ENCODE assay signal across 8 mouse cellular contexts in the genomic region with DNA sequence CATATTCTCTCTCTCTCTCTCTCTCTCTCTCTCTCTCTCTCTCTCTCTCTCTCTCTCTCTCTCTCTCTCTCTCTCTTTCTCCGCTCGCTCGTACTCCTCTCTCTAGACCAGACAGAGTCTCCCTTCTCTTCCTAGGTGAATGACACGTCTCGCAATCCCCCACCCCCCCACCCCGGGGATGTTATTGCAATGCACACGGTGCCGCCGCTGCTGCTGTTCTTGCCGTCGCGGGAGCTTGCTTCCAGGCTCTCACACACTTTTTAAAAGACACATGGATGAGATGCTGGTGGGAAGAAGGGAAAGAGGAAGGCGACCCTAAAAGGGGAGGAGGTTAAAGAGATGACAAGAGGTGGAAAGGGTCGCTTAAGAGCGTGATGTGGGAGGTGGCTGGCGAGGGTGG. TPM values are rescaled to one million over a fixed set of nuclear protein-coding genes. Genes with fewer than 3 reads are reported as not detected.
DNase-seq lines count a peak whose midpoint lies in the region; ATAC-seq lines count a peak whose summit lies in the region.

No protein-coding gene starts in this region.

- 0% methylated on average over 16 of the region's 16 CpGs for WGBS in kidney, embryonic 15.5 days
- WGBS in embryonic facial prominence, embryonic 12.5 days, result under 1% methylated on average over 15 of the region's 16 CpGs
- WGBS in hindbrain, embryonic 15.5 days, result under 1% methylated on average over 15 of the region's 16 CpGs
- WGBS in midbrain, embryonic 15.5 days, result 0% methylated on average over 16 of the region's 16 CpGs

- peak overlapping the region; percentile 99 for H3K4me2 ChIP-seq in kidney, embryonic 15.5 days
- H3K4me2 ChIP-seq in embryonic facial prominence, embryonic 12.5 days (replicated peaks), result peak overlapping the region; percentile 85
- peak overlapping the region; percentile 65 for H3K4me2 ChIP-seq in hindbrain, embryonic 15.5 days
- peak overlapping the region; percentile 62 for H3K4me2 ChIP-seq in midbrain, embryonic 15.5 days

- peaks cover 17% of the 10 kb centered on the region for H3K4me1 ChIP-seq in kidney, embryonic 15.5 days
- no peaks in the 10 kb centered on the region for H3K4me1 ChIP-seq in embryonic facial prominence, embryonic 12.5 days
- H3K4me1 ChIP-seq in hindbrain, embryonic 15.5 days (replicated peaks), result peaks cover 3% of the 10 kb centered on the region; the same call in 1 of the 2 replicates
- peaks cover 7% of the 10 kb centered on the region for H3K4me1 ChIP-seq in midbrain, embryonic 15.5 days

- no peak overlapping the region for H3K9ac ChIP-seq in kidney, embryonic 15.5 days
- H3K9ac ChIP-seq in embryonic facial prominence, embryonic 12.5 days, result peak overlapping the region; percentile 63
- peak overlapping the region; percentile 88 for H3K9ac ChIP-seq in hindbrain, embryonic 15.5 days
- H3K9ac ChIP-seq in midbrain, embryonic 15.5 days, result peak overlapping the region; percentile 84

- no peak for DNase-seq in kidney, adult 11 months
- DNase-seq in ovary, postnatal 36 days (ENCODE audit: low spot score), result no peak
- DNase-seq in urinary bladder, postnatal 25 days (ENCODE audit: low spot score), result no peak

- H3K27me3 ChIP-seq in kidney, embryonic 15.5 days, result peaks cover 51% of the 10 kb centered on the region
- 0 out of 2 replicates have a peak, but pooled peaks cover 10% of the 10 kb centered on the region for H3K27me3 ChIP-seq in embryonic facial prominence, embryonic 12.5 days
- no peaks in the 10 kb centered on the region for H3K27me3 ChIP-seq in hindbrain, embryonic 15.5 days
- no peaks in the 10 kb centered on the region for H3K27me3 ChIP-seq in midbrain, embryonic 15.5 days (replicated peaks)

- H3K36me3 ChIP-seq in kidney, embryonic 15.5 days, result no peaks in the 10 kb centered on the region
- H3K36me3 ChIP-seq in embryonic facial prominence, embryonic 12.5 days, result no peaks in the 10 kb centered on the region
- H3K36me3 ChIP-seq in hindbrain, embryonic 15.5 days, result no peaks in the 10 kb centered on the region
- no peaks in the 10 kb centered on the region for H3K36me3 ChIP-seq in midbrain, embryonic 15.5 days (replicated peaks)

- peak overlapping the region; percentile 74 for H3K4me3 ChIP-seq in kidney, embryonic 15.5 days (replicated peaks)
- H3K4me3 ChIP-seq in embryonic facial prominence, embryonic 12.5 days, result peak overlapping the region; percentile 75
- peak overlapping the region; percentile 92 for H3K4me3 ChIP-seq in hindbrain, embryonic 15.5 days
- peak overlapping the region; percentile 86 for H3K4me3 ChIP-seq in midbrain, embryonic 15.5 days

- no peak overlapping the region for H3K27ac ChIP-seq in kidney, embryonic 15.5 days
- H3K27ac ChIP-seq in embryonic facial prominence, embryonic 12.5 days, result no peak overlapping the region
- H3K27ac ChIP-seq in hindbrain, embryonic 15.5 days (replicated peaks), result peak overlapping the region; percentile 90
- H3K27ac ChIP-seq in midbrain, embryonic 15.5 days, result peak overlapping the region; percentile 97

- no peak for ATAC-seq in kidney, embryonic 15.5 days (replicated peaks; ENCODE audit: low FRiP score)
- no peak for ATAC-seq in embryonic facial prominence, embryonic 12.5 days (ENCODE audit: insufficient number of reproducible peaks, insufficient read depth, low FRiP score, low TSS enrichment)
- ATAC-seq in hindbrain, embryonic 15.5 days (ENCODE audit: low FRiP score, low read depth), result no peak
- 0 out of 2 replicates have a peak, but pooled peaks have one; percentile 19 for ATAC-seq in midbrain, embryonic 15.5 days (replicated peaks)
- no peak for ATAC-seq in activated CD4-positive, CD25-positive, alpha-beta regulatory T cell, adult 4 months

- no peaks in the 10 kb centered on the region for H3K9me3 ChIP-seq in kidney, embryonic 15.5 days (replicated peaks)
- H3K9me3 ChIP-seq in embryonic facial prominence, embryonic 12.5 days, result no peaks in the 10 kb centered on the region
- no peaks in the 10 kb centered on the region for H3K9me3 ChIP-seq in hindbrain, embryonic 15.5 days
- no peaks in the 10 kb centered on the region for H3K9me3 ChIP-seq in midbrain, embryonic 15.5 days

RNA-seq across cellular contexts. Expression of a gene that starts 1.3 kb away (rescaled TPM):
- polyA plus RNA-seq in kidney, embryonic 15.5 days (2015; fragmentation: Nextera tagmentation; extraction: Ambion mirVana), result 0.26 and 0.27 TPM in 2 replicates
- polyA plus RNA-seq in embryonic facial prominence, embryonic 12.5 days (2016; fragmentation: Nextera tagmentation; extraction: Ambion mirVana), result 3.5 and 7.2 TPM in 2 replicates
- 57.6 and 63.8 TPM in 2 replicates for polyA plus RNA-seq in hindbrain, embryonic 15.5 days (2015; fragmentation: Nextera tagmentation; extraction: Ambion mirVana)
- polyA plus RNA-seq in midbrain, embryonic 15.5 days (2015; fragmentation: Nextera tagmentation; extraction: Ambion mirVana), result 60.6 and 70.7 TPM in 2 replicates
- polyA plus RNA-seq in activated CD4-positive, CD25-positive, alpha-beta regulatory T cell, adult 4 months (2017; shearing (Covaris generic)), result under 1 TPM in 1 of 2 experiments, not detected in 1; 0.13 TPM

Comparison
In these comparisons a context has a peak if more than half of its experiments do, and no peak if none do; other contexts are left out.
1. H3K27ac ChIP-seq: peak in hindbrain, embryonic 15.5 days (single experiment) and midbrain, embryonic 15.5 days (single experiment); none in kidney, embryonic 15.5 days (single experiment) and embryonic facial prominence, embryonic 12.5 days (single experiment).
2. Peak in every context shown above with its lines, with median percentiles within 50 percentile points of each other: H3K4me2 ChIP-seq and H3K4me3 ChIP-seq.